8 mouse cellular contexts compared by ENCODE assay signal in genomic region chr19:59198161-59198560, GRCm38 (mm10). TPM values are rescaled to one million over a fixed set of nuclear protein-coding genes. Genes with fewer than 3 reads are reported as not detected.
A peak's percentile ranks its signal among the peaks of the same experiment; 100 is the strongest.
DNase-seq lines count a peak whose midpoint lies in the region; ATAC-seq and TF ChIP-seq lines count a peak whose summit lies in the region.
"Had no signal": no experiment of that assay in that cellular context is flagged by ENCODE, and none has a peak within 500 bp of the region (broad histone marks: within the 10 kb centered on the region; RNA-seq: fewer than 3 reads in every experiment).

No protein-coding gene starts in this region.

- H3K27ac ChIP-seq in midbrain, embryonic 10.5 days (replicated peaks) = no peak overlapping the region
- no peak overlapping the region for H3K27ac ChIP-seq in midbrain, embryonic 16.5 days (ENCODE audit: low read length)
- H3K27ac ChIP-seq in midbrain, postnatal 0 days (ENCODE audit: low read depth, low read length) = no peak overlapping the region

- H3K9ac ChIP-seq in midbrain, embryonic 16.5 days (ENCODE audit: low read depth, low read length) = no peak overlapping the region
- H3K9ac ChIP-seq in midbrain, postnatal 0 days (replicated peaks; ENCODE audit: low read length, poor library complexity, severe bottlenecking) = no peak overlapping the region

- no peak for ATAC-seq in midbrain, embryonic 16.5 days
- no peak for ATAC-seq in midbrain, postnatal 0 days (ENCODE audit: low FRiP score)

- H3K27me3 ChIP-seq in midbrain, embryonic 10.5 days (ENCODE audit: low read depth, poor library complexity, severe bottlenecking) = peaks cover 58% of the 10 kb centered on the region
- H3K27me3 ChIP-seq in midbrain, embryonic 16.5 days (ENCODE audit: control insufficient read depth, insufficient read depth, low read depth, low read length) = peaks cover 30% of the 10 kb centered on the region
- peaks cover 40% of the 10 kb centered on the region for H3K27me3 ChIP-seq in midbrain, postnatal 0 days (ENCODE audit: insufficient read depth, low read length)

- peaks cover 10% of the 10 kb centered on the region for H3K4me1 ChIP-seq in midbrain, embryonic 10.5 days
- H3K4me1 ChIP-seq in midbrain, embryonic 16.5 days (ENCODE audit: control insufficient read depth, insufficient read depth, low read length) = peaks cover 2% of the 10 kb centered on the region; the same call in 1 of the 2 replicates
- no peaks in the 10 kb centered on the region for H3K4me1 ChIP-seq in midbrain, postnatal 0 days (ENCODE audit: insufficient read depth, low read length)

- H3K4me3 ChIP-seq in midbrain, embryonic 10.5 days = no peak overlapping the region
- no peak overlapping the region for H3K4me3 ChIP-seq in midbrain, embryonic 16.5 days (ENCODE audit: low read depth, low read length)
- no peak overlapping the region for H3K4me3 ChIP-seq in midbrain, postnatal 0 days (ENCODE audit: low read depth, low read length)

- H3K4me2 ChIP-seq in midbrain, embryonic 16.5 days (ENCODE audit: low read length) = no peak overlapping the region
- H3K4me2 ChIP-seq in midbrain, postnatal 0 days (ENCODE audit: low read depth, low read length, poor library complexity, severe bottlenecking) = no peak overlapping the region

- peak; percentile 63 for DNase-seq in midbrain, embryonic 10.5 days (ENCODE audit: low spot score)
- DNase-seq in adipocyte (ENCODE audit: low spot score) = peak; percentile 42
- DNase-seq in embryo, embryonic 9.5 days (ENCODE audit: extremely low spot score) = peak; percentile 52
- peak; percentile 75 to 87 for DNase-seq in kidney, postnatal 25 days
- no peak for DNase-seq in midbrain, postnatal 0 days (ENCODE audit: low spot score)
- peak; percentile 14 to 19 for DNase-seq in thymus, adult 18-20 months

- H3K36me3 ChIP-seq in midbrain, embryonic 10.5 days = no peaks in the 10 kb centered on the region
- no peaks in the 10 kb centered on the region for H3K36me3 ChIP-seq in midbrain, embryonic 16.5 days (ENCODE audit: control insufficient read depth, insufficient read depth, low read length)
- H3K36me3 ChIP-seq in midbrain, postnatal 0 days (ENCODE audit: insufficient read depth, low read length) = no peaks in the 10 kb centered on the region

- TF ChIP-seq CTCF in midbrain, postnatal 0 days (IDR thresholded peaks at IDR 0.05) = peak; percentile 68

- H3K9me3 ChIP-seq in midbrain, embryonic 10.5 days (replicated peaks) = peaks cover 17% of the 10 kb centered on the region
- H3K9me3 ChIP-seq in midbrain, embryonic 16.5 days (replicated peaks; ENCODE audit: control insufficient read depth, low read length, poor library complexity, severe bottlenecking) = no peaks in the 10 kb centered on the region
- no peaks in the 10 kb centered on the region for H3K9me3 ChIP-seq in midbrain, postnatal 0 days (ENCODE audit: low read length)

- 43% methylated on average over 7 of the region's 7 CpGs for WGBS in midbrain, embryonic 10.5 days
- WGBS in midbrain, embryonic 16.5 days = 35% methylated on average over 7 of the region's 7 CpGs
- WGBS in midbrain, postnatal 0 days = 44% methylated on average over 7 of the region's 7 CpGs

RNA-seq across cellular contexts. Expression of gene Kcnk18, which starts 20.9 kb away (rescaled TPM):
- polyA plus RNA-seq in midbrain, embryonic 10.5 days (2016; fragmentation: Nextera tagmentation; extraction: Ambion mirVana) = not detected in 2 replicates
- 0.07 TPM in 1 of 2 replicates, not detected in the other for polyA plus RNA-seq in midbrain, embryonic 16.5 days (2015; fragmentation: Nextera tagmentation; extraction: Ambion mirVana)
- total RNA-seq in midbrain, postnatal 0 days (2014; rRNA removed) = not detected in 2 replicates
- not detected in 2 replicates for polyA plus RNA-seq in midbrain, postnatal 0 days (2015; fragmentation: Nextera tagmentation; extraction: Ambion mirVana)
- total RNA-seq: layer of hippocampus, adult 8-10 months had no signal

RNA-seq across cellular contexts. Expression of gene Vax1, which starts 28.3 kb away (rescaled TPM):
- 0.11 TPM in 1 of 2 replicates, not detected in the other for polyA plus RNA-seq in midbrain, embryonic 10.5 days (2016; fragmentation: Nextera tagmentation; extraction: Ambion mirVana)
- 0.36 and 0.41 TPM in 2 replicates for polyA plus RNA-seq in midbrain, embryonic 16.5 days (2015; fragmentation: Nextera tagmentation; extraction: Ambion mirVana)
- not detected in 2 replicates for total RNA-seq in midbrain, postnatal 0 days (2014; rRNA removed)
- polyA plus RNA-seq in midbrain, postnatal 0 days (2015; fragmentation: Nextera tagmentation; extraction: Ambion mirVana) = 0.91 and 2.2 TPM in 2 replicates
